Mouse (Mus musculus): ENCODE measurements around the gene Unkl. TPM values are rescaled to one million over a fixed set of nuclear protein-coding genes. Genes with fewer than 3 reads are reported as not detected.

Unkl gene
- polyA plus RNA-seq, 1 experiment from 2014 or later, result 9.9 TPM

DNA sequence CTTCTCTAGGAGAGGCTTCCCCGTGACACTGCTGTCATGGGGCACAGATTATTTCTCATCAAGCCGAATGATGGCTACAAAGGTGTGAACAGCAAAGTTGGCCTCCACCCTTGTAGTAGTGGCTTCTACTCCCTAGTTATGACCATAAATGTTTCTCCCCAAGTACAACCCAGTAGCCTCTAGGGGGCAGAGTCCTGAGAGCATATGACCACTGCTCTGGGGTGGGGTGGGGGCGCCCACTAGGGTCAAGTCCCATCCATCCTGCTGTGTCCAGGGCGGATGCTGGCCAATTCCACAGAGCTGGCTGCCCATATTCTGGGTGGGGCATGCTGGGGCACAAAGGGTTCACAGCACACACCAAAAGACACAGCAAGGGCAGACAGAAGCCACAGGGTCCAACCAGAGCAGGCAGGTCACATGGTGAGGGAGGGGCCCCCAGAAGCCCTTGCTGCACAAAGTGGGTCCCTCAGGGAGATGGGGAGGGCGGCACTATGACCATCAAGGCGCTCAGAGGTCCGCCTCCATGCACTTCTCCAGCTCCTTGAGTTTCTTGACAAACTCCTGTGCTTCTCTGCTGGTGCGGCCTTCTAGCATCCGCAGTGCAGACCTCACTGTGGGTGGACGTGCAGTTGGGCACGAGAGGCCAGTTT lies 55.1 kb downstream of the Unkl start:
- no peak overlapping the region for H3K4me2 ChIP-seq
- H3K4me1 ChIP-seq, result peaks cover 23% of the 10 kb centered on the region
- H3K9ac ChIP-seq, result no peak overlapping the region
- H3K4me3 ChIP-seq, result no peak overlapping the region
- no peaks in the 10 kb centered on the region for H3K9me3 ChIP-seq
- no peak for ATAC-seq (ENCODE audit: insufficient number of reproducible peaks, low FRiP score, low TSS enrichment, low read depth)
- no peaks in the 10 kb centered on the region for H3K27me3 ChIP-seq
- WGBS, result 90% methylated on average over 11 of the region's 11 CpGs
- H3K27ac ChIP-seq, result no peak overlapping the region
- H3K36me3 ChIP-seq, result peaks cover 23% of the 10 kb centered on the region

DNA sequence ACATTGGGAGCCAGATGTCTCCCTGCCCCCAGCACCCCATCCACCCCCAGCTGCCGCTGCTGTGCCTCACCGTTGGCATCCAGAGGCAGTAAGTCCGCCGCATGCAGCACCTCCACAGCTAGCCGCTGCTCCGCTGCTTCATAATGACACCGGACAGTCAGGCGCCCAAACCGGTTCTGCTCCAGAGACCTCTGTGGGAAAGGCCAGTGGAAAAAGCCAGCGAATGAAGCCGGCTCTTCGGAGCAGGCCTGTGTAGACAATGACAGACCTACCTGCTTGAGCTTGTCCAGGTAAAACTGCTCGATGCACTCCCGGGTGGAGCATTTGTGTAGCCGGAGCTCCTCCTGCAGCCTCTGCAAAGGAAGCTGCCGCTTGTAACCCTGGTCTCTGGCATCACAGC lies 56.0 kb downstream of the Unkl start:
- H3K4me2 ChIP-seq, result no peak overlapping the region
- H3K27ac ChIP-seq, result no peak overlapping the region
- H3K9ac ChIP-seq, result no peak overlapping the region
- peaks cover 22% of the 10 kb centered on the region for H3K4me1 ChIP-seq
- peaks cover 23% of the 10 kb centered on the region for H3K36me3 ChIP-seq
- 72% methylated on average over 16 of the region's 16 CpGs for WGBS
- no peaks in the 10 kb centered on the region for H3K9me3 ChIP-seq
- H3K4me3 ChIP-seq, result no peak overlapping the region
- no peaks in the 10 kb centered on the region for H3K27me3 ChIP-seq
- no peak for ATAC-seq (ENCODE audit: insufficient number of reproducible peaks, low FRiP score, low TSS enrichment, low read depth)

DNA sequence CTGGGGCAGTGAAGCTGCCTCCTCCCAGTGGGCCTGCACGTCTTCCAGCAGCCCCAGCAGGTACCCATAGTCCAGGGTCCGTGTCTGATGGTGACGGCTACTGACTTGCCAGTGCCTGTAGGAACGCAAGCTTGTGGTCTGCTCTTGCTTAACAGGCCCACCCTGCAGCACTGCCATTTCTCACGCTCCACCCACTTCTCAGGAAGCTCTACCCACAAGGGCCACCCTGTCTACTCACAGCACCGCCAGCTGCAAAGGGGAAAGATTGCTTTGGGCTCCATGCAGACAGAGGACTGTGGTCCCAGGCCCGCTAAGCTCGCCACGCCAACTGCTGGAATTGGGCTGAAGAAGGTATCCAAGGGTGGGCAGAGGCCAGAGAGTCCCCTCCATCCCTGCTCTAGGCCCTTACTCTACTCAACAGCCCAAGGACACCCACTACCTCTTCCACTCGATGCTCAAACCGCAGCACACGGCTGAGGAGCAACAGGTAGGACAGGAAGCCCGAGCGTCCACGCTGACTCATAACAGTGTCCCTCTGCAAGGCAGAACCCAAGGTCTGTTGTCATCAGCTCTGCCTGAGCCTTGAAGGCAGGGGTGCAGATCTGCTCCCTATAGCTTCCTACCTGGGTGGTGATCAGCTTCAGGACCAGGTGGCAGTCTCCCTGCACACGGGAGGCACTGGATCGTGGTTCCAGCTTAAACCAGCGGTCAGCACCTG lies 60.0 kb downstream of the Unkl start:
- H3K4me3 ChIP-seq, result no peak overlapping the region
- 76% methylated on average over 18 of the region's 18 CpGs for WGBS
- ATAC-seq (ENCODE audit: insufficient number of reproducible peaks, low FRiP score, low TSS enrichment, low read depth), result no peak

DNA sequence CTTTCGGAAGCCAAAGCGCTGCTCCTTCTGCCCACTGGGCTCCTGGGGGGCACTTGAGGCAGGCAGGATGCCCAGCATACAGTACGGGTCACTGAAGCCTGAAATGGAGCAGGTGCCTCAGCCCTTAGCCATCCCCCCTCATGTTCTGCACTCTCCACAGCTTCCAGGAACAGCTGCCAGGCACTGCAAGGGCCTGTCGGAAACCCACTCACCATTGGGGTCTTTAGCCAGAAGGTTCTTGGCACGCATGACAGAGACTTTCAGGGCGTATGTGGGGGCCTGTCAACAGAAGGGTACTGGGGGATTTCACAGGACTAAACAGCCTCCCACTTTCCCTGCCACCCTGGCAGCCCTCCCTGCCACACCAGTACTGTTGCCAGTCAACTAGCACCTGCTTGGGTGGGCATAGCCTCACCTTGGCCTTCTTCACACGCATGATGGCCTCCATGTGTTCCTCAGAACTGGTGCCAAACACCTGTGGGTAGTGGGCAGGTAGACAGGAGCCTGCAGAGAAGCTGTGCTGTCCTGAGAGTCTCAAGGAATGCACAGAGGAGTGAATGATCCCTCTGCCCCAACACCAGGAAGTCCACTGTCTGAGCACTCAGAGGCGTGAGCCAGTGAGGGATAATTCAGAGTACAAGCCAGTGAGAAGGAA lies 62.1 kb downstream of the Unkl start:
- Histone ChIP-seq H3K27me3 (peaks cover 46% of the 10 kb centered on the region), H3K27ac (no peak overlapping the region), H3K4me1 (peaks cover 4% of the 10 kb centered on the region; the same call in 1 of the 2 replicates), H3K9me3 (no peaks in the 10 kb centered on the region), H3K9ac (no peak overlapping the region), H3K36me3 (no peaks in the 10 kb centered on the region), H3K4me2 (no peak overlapping the region), H3K4me3 (no peak overlapping the region)
- ATAC-seq (ENCODE audit: insufficient number of reproducible peaks, low FRiP score, low TSS enrichment, low read depth), result no peak
- 77% methylated on average over 8 of the region's 8 CpGs for WGBS

More for the DNA sequence above, 60.0 kb downstream of the Unkl start:
- Histone ChIP-seq H3K27ac (no peak overlapping the region), H3K27me3 (peaks cover 26% of the 10 kb centered on the region; the same call in 1 of the 2 replicates), H3K4me2 (no peak overlapping the region), H3K9ac (no peak overlapping the region), H3K9me3 (no peaks in the 10 kb centered on the region), H3K4me1 (peaks cover 4% of the 10 kb centered on the region; the same call in 1 of the 2 replicates), H3K36me3 (peaks cover 15% of the 10 kb centered on the region)

DNA sequence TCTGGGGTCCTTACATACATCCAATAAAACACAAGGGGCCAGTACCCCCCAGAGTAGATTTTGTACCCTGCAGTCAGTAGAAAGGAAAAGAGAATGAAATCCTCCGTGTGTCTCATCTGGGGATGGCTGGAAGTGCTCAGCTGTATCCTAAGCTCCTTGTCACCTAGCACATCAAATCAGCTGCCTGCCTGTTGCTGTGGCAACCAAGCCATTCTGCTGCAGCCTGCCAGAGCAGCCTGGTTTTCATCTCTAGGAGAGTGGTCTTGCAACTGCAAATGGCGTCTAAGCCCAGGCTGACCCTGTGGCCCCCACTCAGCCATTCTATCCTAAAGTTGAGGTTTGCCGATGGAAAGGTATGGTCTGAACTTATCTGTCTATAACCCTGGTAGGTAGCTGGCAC lies 64.4 kb downstream of the Unkl start:
- H3K27me3 ChIP-seq, result peaks cover 60% of the 10 kb centered on the region
- H3K27ac ChIP-seq, result no peak overlapping the region
- no peak overlapping the region for H3K4me2 ChIP-seq
- H3K4me3 ChIP-seq, result no peak overlapping the region
- ATAC-seq (ENCODE audit: insufficient number of reproducible peaks, low FRiP score, low TSS enrichment, low read depth), result no peak
- H3K4me1 ChIP-seq, result peaks cover 15% of the 10 kb centered on the region
- no peak overlapping the region for H3K9ac ChIP-seq
- no peaks in the 10 kb centered on the region for H3K9me3 ChIP-seq
- 48% methylated on average over 3 of the region's 3 CpGs for WGBS
- H3K36me3 ChIP-seq, result no peaks in the 10 kb centered on the region

DNA sequence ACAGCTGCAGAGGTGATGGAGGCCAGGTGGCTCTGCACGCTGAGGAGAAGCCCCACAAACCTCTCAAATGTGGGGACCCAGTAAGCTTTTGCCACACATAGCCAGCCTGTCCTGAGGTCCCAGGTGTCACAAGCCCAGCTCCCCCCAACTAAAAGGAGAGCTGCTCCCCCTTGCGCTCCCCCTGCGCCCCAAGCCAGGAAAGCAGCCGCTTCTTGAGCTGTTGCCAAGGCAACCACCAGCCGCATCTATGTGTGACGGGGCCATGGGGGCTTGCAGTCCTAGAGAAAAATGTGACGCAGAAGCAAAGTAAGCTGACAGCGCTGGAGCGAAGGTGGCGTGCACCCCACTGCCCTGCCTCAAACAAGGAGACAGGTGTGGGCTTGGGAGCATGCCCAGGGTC lies 65.6 kb downstream of the Unkl start:
- no peak for ATAC-seq (ENCODE audit: insufficient number of reproducible peaks, low FRiP score, low TSS enrichment, low read depth)
- Histone ChIP-seq H3K9ac (no peak overlapping the region), H3K4me2 (no peak overlapping the region), H3K4me1 (peaks cover 15% of the 10 kb centered on the region), H3K9me3 (no peaks in the 10 kb centered on the region), H3K4me3 (no peak overlapping the region), H3K27me3 (peaks cover 60% of the 10 kb centered on the region), H3K27ac (no peak overlapping the region), H3K36me3 (peaks cover 8% of the 10 kb centered on the region)
- 33% methylated on average over 10 of the region's 10 CpGs for WGBS

DNA sequence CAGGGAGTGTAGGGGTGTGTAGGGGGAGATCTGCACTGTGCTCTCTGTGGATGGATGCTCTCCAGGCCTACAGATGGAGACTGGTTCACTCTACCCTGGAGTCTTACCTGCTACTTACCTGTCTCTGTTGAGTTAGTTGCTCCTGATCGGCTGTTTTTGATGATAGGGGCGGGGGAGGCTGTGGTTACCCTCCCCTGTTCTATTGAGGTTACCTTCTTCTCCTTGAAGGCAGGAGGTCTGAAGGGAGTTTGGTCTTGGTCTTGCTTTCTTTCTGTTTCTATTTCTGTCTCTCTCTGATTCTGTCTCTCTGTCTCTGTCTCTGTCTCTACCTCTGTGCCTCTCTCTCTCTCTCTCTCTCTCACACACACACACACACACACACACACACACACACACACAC lies 66.9 kb downstream of the Unkl start:
- Histone ChIP-seq H3K4me2 (no peak overlapping the region), H3K4me3 (no peak overlapping the region), H3K36me3 (peaks cover 20% of the 10 kb centered on the region), H3K27me3 (peaks cover 59% of the 10 kb centered on the region), H3K9me3 (no peaks in the 10 kb centered on the region), H3K4me1 (peaks cover 15% of the 10 kb centered on the region), H3K9ac (no peak overlapping the region), H3K27ac (no peak overlapping the region)
- ATAC-seq (ENCODE audit: insufficient number of reproducible peaks, low FRiP score, low TSS enrichment, low read depth), result no peak
- 67% methylated on average over 2 of the region's 2 CpGs for WGBS

DNA sequence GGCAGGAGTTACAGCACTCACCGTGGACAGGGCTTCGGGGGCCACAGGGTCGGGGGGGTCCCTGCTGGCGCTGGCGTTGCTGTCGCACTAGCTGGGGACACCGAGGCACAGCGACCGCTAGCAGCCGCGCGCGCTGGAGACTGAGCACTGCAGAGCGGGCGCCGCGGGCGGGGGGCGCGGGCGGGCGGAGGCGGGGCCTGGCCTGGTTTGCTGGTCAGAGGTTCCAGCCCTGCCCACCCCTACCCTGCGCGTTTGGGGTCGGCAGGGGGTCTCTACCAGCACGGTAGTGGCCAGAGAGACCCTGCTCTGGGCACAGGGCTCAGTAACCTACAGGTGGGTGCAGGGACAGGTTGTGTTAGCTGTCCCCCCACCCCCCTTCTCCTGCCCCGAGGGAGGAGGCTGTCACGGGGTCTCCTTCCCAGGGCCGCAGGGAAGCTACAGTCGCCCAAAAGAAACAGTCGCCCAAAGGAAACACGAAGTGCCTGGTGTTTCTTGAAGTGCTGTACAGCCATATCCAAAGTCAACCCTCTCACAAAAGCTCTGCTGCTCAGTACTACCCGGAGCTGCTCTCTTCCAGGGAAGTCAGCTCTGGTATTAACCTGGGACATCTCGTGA lies 68.0 kb downstream of the Unkl start, which contains the start of gene Baiap3:
Gene Baiap3 (minus strand): TSS at position 225 of the 615 bp plus-strand sequence.
- no peak within 1 kb of the TSS for H3K27ac ChIP-seq
- peaks cover 23% of the 10 kb centered on the region for H3K36me3 ChIP-seq
- H3K4me1 ChIP-seq, result peaks cover 15% of the 10 kb centered on the region
- 4% methylated on average over 35 of the region's 35 CpGs for WGBS
- peak within 1 kb of the TSS; percentile 36 for H3K4me3 ChIP-seq
- no peaks in the 10 kb centered on the region for H3K9me3 ChIP-seq
- peak within 1 kb of the TSS; percentile 69 for H3K4me2 ChIP-seq
- peak within 1 kb of the TSS; percentile 31; the same call in 1 of the 2 replicates for H3K9ac ChIP-seq
- no peak for ATAC-seq (ENCODE audit: insufficient number of reproducible peaks, low FRiP score, low TSS enrichment, low read depth)
- H3K27me3 ChIP-seq, result peaks cover 50% of the 10 kb centered on the region

DNA sequence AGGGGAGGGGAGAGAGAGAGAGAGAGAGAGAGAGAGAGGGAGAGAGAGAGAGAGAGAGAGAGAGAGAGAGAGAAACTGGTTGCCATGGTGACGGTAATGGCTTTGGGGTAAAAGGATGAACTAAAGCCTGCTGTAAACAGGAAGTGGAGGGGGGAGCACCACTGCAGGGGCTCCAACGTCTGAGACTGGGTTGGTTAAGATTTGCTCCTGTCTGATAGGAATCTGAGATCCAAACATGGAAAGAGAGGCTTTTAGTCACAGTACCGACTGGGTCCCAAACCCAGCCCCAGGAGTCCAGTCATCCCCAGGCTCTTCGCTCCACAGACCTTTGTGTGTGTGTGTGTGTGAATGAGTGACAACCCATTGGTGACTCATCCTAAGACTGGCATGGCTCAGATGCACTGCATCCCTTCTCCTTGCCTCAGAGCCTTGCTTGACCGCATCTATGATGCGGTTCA lies 69.6 kb downstream of the Unkl start:
- ATAC-seq (ENCODE audit: insufficient number of reproducible peaks, low FRiP score, low TSS enrichment, low read depth), result no peak
- Histone ChIP-seq H3K36me3 (peaks cover 28% of the 10 kb centered on the region), H3K9ac (no peak overlapping the region), H3K4me2 (no peak overlapping the region), H3K27me3 (peaks cover 38% of the 10 kb centered on the region), H3K4me3 (no peak overlapping the region), H3K4me1 (peaks cover 15% of the 10 kb centered on the region), H3K27ac (no peak overlapping the region), H3K9me3 (no peaks in the 10 kb centered on the region)
- WGBS, result 54% methylated on average over 6 of the region's 6 CpGs

DNA sequence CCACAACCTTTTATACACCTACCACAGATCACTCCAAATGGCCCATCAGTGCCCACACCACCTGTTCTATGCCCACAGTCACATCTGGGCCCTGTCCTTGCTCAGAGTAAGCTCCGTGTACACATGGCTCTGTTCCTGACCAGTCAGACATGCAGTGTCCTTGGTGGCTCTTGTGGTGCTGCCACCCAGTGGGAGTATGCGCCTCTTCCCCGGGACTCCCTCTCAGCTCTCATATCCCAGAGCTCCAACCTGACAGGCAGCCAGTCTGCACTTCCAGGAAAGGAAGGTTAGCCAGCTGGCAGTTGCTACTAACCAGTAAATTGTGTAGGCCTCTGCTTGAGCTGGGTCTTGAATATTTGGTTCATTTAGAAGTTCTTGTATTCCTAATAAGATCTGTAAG lies 76.3 kb downstream of the Unkl start:
- Histone ChIP-seq H3K9ac (no peak overlapping the region), H3K4me2 (no peak overlapping the region), H3K4me3 (no peak overlapping the region), H3K36me3 (peaks cover 79% of the 10 kb centered on the region), H3K4me1 (peaks cover 2% of the 10 kb centered on the region; the same call in 1 of the 2 replicates), H3K9me3 (no peaks in the 10 kb centered on the region), H3K27ac (no peak overlapping the region), H3K27me3 (no peaks in the 10 kb centered on the region)
- ATAC-seq (ENCODE audit: insufficient number of reproducible peaks, low FRiP score, low TSS enrichment, low read depth), result no peak
- WGBS, result 82% methylated on average over 3 of the region's 3 CpGs

DNA sequence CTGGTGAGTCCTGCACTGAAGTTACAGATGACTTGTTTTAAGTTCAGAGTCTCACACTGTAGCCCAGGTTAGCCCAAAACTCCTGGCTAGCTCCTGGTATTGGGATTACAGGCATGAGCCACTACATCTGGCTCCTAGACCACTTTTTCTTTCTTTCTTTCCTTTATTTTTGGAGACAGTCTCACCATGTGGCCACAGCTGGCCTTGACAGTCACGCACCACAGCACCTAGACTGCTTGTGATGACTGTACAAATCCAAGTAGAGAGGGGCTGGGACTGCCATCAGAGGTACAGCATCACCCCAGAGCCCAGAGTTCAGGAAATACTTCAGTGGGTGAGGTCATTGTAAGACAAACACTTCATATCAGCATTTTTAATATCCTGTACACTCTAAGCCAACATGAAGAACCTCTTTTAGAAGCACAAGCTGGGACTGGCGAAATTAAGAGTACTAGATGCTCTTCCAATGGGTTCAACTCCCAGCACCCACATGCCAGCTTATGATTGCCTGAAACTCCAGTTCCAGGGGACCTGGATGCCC lies 82.7 kb downstream of the Unkl start:
- Histone ChIP-seq H3K27me3 (no peaks in the 10 kb centered on the region), H3K4me3 (peak overlapping the region; percentile 94), H3K4me1 (peaks cover 33% of the 10 kb centered on the region), H3K27ac (no peak overlapping the region), H3K4me2 (peak overlapping the region; percentile 82), H3K36me3 (peaks cover 41% of the 10 kb centered on the region), H3K9ac (no peak overlapping the region), H3K9me3 (no peaks in the 10 kb centered on the region)
- no peak for ATAC-seq (ENCODE audit: insufficient number of reproducible peaks, low FRiP score, low TSS enrichment, low read depth)
- WGBS, result 77% methylated on average over 2 of the region's 2 CpGs

All from limb, embryonic 15.5 days (tissue).